Mouse (Mus musculus): Measurements from ENCODE around the gene Golph3. TPM values are rescaled to one million over a fixed set of nuclear protein-coding genes. Genes with fewer than 3 reads are reported as not detected.

Gene Golph3
- 81.5 and 84.7 TPM in 2 replicates for polyA plus RNA-seq (2015; fragmentation: Nextera tagmentation; extraction: Ambion mirVana)

DNA sequence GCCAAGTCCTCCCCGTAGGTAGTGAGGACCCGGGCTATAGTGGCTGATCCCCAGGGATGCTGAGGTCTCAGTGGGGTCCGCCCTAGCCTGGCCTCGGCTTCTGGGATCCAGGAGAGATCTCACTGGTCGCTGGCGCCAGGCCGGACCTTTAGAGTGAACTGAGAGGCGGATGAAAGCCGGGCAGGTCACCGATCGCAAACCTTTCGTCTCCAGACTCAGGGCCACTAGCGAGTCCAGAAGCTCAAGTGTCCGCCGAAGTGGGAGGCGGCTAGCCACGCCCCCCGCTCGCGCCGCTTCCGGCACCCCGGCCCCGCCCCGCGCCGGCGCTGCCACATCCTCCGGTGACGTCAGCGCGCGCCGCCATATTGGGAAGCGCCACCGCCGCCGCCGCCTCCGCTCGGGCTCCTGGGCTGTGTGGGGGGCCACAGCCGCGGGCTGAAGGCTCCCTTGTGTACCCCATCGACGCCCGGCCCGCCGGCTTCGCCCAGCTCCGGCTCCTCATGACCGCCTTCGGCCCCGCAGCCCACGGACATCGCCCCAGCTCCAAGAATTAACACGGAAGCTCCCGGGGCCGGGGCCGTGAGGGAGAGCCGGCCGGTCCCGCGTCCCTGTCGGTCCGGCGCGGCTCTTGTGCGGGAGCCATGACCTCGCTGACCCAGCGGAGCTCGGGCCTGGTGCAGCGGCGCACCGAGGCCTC lies at the start of gene Golph3:
Gene Golph3 (plus strand): TSS at position 360 of the 697 bp plus-strand sequence.
- 0 out of 2 replicates have a peak, but pooled peaks cover 2% of the 10 kb centered on the region for H3K27me3 ChIP-seq (ENCODE audit: insufficient read depth, low read length)
- H3K9ac ChIP-seq (replicated peaks; ENCODE audit: low read length) = peak within 1 kb of the TSS; percentile 98
- no peaks in the 10 kb centered on the region for H3K36me3 ChIP-seq (ENCODE audit: insufficient read depth, low read length)
- H3K9me3 ChIP-seq (ENCODE audit: low read length) = no peaks in the 10 kb centered on the region
- peak within 1 kb of the TSS; percentile 99 for H3K4me3 ChIP-seq (ENCODE audit: low read length)
- peaks cover 29% of the 10 kb centered on the region for H3K4me1 ChIP-seq (ENCODE audit: insufficient read depth, low read length)
- peak within 1 kb of the TSS; percentile 85 for H3K4me2 ChIP-seq (replicated peaks; ENCODE audit: low read depth, low read length)
- peak within 1 kb of the TSS; percentile 97 for H3K27ac ChIP-seq (ENCODE audit: low read length)
- peak; percentile 95 for ATAC-seq (ENCODE audit: low FRiP score, low TSS enrichment)
- under 1% methylated on average over 70 of the region's 74 CpGs for WGBS

DNA sequence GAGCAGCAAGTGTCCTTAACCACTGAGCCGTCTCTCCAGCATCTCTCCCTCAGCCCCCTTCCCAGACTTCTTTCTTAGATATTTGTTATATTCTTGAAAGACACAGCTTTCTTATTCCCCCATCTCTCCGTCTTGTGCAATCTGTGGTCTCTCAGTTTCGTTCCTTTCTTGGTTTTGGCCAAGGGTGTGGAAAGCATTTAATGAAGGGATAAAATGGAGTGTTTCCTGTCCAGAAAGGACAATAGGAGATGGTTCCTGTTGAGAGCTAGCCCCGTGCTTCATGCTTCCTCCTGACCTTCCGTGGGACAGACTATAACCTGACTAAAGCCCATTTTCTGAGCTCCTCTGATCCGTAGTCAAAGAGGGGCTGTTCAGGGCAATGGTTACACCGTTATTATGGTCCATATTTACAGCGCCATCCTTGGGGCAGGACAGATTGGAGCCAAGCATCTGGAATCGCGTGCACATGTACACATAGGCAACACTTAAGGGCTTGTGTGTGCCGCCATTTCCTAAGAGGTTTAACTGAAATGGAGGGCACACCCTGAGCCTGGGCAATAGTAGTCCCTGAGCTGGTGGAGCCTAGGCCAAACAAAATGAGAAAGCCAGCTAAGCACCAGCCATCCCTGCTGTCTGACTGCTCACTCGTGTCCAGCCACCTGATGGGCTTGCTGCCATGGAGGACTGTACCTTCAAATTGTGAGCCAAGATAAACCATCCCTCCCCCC lies 47.8 kb upstream of the Golph3 start:
- Histone ChIP-seq H3K27me3 (ENCODE audit: insufficient read depth, low read length) (no peaks in the 10 kb centered on the region), H3K4me2 (replicated peaks; ENCODE audit: low read depth, low read length) (no peak overlapping the region), H3K4me1 (ENCODE audit: insufficient read depth, low read length) (no peaks in the 10 kb centered on the region), H3K9me3 (ENCODE audit: low read length) (no peaks in the 10 kb centered on the region), H3K9ac (replicated peaks; ENCODE audit: low read length) (no peak overlapping the region), H3K4me3 (ENCODE audit: low read length) (no peak overlapping the region), H3K27ac (ENCODE audit: low read length) (no peak overlapping the region), H3K36me3 (ENCODE audit: insufficient read depth, low read length) (peaks cover 22% of the 10 kb centered on the region)
- 80% methylated on average over 12 of the region's 12 CpGs for WGBS
- ATAC-seq (ENCODE audit: low FRiP score, low TSS enrichment) = no peak

DNA sequence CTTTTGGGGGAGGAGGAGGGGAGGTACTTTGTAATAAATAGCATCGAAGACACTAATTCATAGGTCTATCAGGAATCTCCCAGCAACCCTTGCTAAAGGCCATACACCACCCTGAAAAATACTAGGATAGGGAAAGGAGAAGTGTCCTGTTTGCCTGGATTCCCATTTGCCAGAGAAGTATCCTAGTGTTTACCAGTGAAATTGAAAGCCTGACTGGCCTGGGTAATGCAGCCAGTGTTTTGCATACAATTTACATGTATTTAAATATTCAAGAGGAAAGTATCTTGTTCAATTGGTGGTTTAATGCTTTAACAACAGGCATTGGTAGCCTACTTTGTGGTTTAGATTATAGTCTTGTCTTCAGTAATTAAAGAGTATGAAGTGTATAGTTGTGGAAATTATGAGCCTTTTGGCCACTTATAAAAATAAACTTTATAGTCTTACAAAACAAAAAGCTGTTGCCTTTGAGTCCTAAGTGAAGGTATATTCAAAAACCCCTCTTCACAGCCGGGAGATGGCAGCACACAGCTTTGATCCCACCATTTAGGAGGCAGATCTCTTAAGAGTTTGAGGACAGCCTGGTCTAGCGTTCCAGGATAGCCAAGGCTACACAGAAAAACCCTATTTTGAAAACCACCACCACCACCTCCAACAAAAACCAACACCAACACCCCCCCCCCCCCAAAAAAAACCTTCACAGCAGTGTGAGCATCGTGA lies 47.0 kb upstream of the Golph3 start:
- WGBS = 67% methylated on average over 4 of the region's 4 CpGs
- peaks cover 17% of the 10 kb centered on the region for H3K36me3 ChIP-seq (ENCODE audit: insufficient read depth, low read length)
- no peak for ATAC-seq (ENCODE audit: low FRiP score, low TSS enrichment)
- H3K4me1 ChIP-seq (ENCODE audit: insufficient read depth, low read length) = no peaks in the 10 kb centered on the region
- H3K9ac ChIP-seq (replicated peaks; ENCODE audit: low read length) = no peak overlapping the region
- no peak overlapping the region for H3K4me2 ChIP-seq (replicated peaks; ENCODE audit: low read depth, low read length)
- no peaks in the 10 kb centered on the region for H3K9me3 ChIP-seq (ENCODE audit: low read length)
- no peak overlapping the region for H3K4me3 ChIP-seq (ENCODE audit: low read length)
- no peaks in the 10 kb centered on the region for H3K27me3 ChIP-seq (ENCODE audit: insufficient read depth, low read length)
- no peak overlapping the region for H3K27ac ChIP-seq (ENCODE audit: low read length)

DNA sequence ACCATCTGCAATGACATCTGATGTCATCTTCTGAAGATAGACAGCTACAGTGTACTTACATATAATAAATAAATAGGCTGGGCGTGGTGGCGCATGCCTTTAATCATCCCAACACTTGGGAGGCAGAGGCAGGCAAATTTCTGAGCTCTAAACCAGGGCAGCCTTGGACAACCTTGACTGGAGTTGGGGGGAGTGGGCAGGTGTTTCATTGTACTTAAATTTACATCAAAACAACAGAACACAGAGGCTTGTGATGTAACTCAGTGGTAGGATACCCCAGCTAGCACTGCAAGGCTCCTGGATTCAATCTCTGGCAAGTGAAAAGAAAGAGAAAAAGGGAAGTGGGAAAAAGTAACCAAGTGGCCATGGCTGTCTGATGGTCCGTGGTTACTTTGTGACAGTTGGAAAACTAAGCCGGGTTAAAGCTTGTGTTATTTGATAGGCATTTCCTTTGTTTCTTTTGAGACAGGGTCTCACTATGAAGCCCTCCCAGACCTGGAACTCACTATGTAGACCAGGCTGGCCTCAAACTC lies 46.1 kb upstream of the Golph3 start:
- Histone ChIP-seq H3K27ac (ENCODE audit: low read length) (no peak overlapping the region), H3K36me3 (ENCODE audit: insufficient read depth, low read length) (peaks cover 10% of the 10 kb centered on the region), H3K27me3 (ENCODE audit: insufficient read depth, low read length) (no peaks in the 10 kb centered on the region), H3K4me3 (ENCODE audit: low read length) (no peak overlapping the region), H3K4me1 (ENCODE audit: insufficient read depth, low read length) (no peaks in the 10 kb centered on the region), H3K9me3 (ENCODE audit: low read length) (no peaks in the 10 kb centered on the region), H3K9ac (replicated peaks; ENCODE audit: low read length) (no peak overlapping the region), H3K4me2 (replicated peaks; ENCODE audit: low read depth, low read length) (no peak overlapping the region)
- ATAC-seq (ENCODE audit: low FRiP score, low TSS enrichment) = no peak
- WGBS = 76% methylated on average over 4 of the region's 4 CpGs

GRCm38 (mm10) chr15:12279816-12280215 lies 41.4 kb upstream of the Golph3 start:
- no peaks in the 10 kb centered on the region for H3K36me3 ChIP-seq (ENCODE audit: insufficient read depth, low read length)
- H3K4me2 ChIP-seq (replicated peaks; ENCODE audit: low read depth, low read length) = no peak overlapping the region
- H3K9me3 ChIP-seq (ENCODE audit: low read length) = no peaks in the 10 kb centered on the region
- WGBS = 90% methylated on average over 1 of the region's 1 CpGs
- no peak overlapping the region for H3K9ac ChIP-seq (replicated peaks; ENCODE audit: low read length)
- H3K4me1 ChIP-seq (ENCODE audit: insufficient read depth, low read length) = no peaks in the 10 kb centered on the region
- H3K27ac ChIP-seq (ENCODE audit: low read length) = no peak overlapping the region
- no peak for ATAC-seq (ENCODE audit: low FRiP score, low TSS enrichment)
- H3K4me3 ChIP-seq (ENCODE audit: low read length) = no peak overlapping the region
- H3K27me3 ChIP-seq (ENCODE audit: insufficient read depth, low read length) = no peaks in the 10 kb centered on the region

DNA sequence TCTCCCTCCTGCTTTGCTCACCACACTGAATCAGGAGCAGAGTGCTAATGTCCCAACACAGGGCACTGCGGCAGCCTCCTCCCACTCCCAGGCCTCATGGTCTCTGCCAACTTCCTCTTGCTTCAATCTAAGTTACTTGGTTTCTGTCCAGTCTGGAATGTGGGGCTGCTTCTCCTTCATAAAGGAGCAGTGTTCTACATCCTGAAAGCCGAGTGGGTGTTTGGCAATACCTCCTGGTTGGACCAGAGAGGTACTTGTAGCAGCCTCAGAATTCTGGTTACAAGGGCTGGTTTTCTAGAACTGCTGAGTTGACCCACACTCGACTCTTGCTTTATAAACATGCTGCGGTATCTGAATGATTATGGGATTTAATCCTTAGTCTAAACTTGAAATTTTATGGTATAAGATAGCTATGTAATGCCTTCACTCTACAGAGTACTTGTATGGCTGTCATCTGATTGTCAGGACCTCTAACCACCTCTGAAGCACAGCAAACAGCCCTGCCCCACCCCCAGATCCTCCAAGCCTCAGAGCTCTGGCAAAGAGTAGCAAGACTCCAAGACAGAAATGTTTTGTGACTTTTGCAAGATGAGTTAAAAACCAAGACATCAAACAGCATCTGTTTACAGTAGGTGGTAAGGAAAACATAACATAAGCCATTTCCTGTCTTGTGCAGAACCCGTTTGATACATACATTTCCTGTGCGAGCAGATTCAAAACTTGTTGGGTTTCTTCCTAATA lies 36.3 kb upstream of the Golph3 start:
- Histone ChIP-seq H3K9ac (replicated peaks; ENCODE audit: low read length) (no peak overlapping the region), H3K4me2 (replicated peaks; ENCODE audit: low read depth, low read length) (no peak overlapping the region), H3K27ac (ENCODE audit: low read length) (no peak overlapping the region), H3K9me3 (ENCODE audit: low read length) (no peaks in the 10 kb centered on the region), H3K4me1 (ENCODE audit: insufficient read depth, low read length) (no peaks in the 10 kb centered on the region), H3K36me3 (ENCODE audit: insufficient read depth, low read length) (no peaks in the 10 kb centered on the region), H3K4me3 (ENCODE audit: low read length) (no peak overlapping the region), H3K27me3 (ENCODE audit: insufficient read depth, low read length) (no peaks in the 10 kb centered on the region)
- no peak for ATAC-seq (ENCODE audit: low FRiP score, low TSS enrichment)
- WGBS = 79% methylated on average over 6 of the region's 6 CpGs

- no peaks in the 10 kb centered on the region for H3K4me1 ChIP-seq (ENCODE audit: insufficient read depth, low read length)
- no peaks in the 10 kb centered on the region for H3K36me3 ChIP-seq (ENCODE audit: insufficient read depth, low read length)
- no peak overlapping the region for H3K9ac ChIP-seq (replicated peaks; ENCODE audit: low read length)
- H3K27ac ChIP-seq (ENCODE audit: low read length) = no peak overlapping the region
- no peaks in the 10 kb centered on the region for H3K27me3 ChIP-seq (ENCODE audit: insufficient read depth, low read length)
- no peak overlapping the region for H3K4me3 ChIP-seq (ENCODE audit: low read length)
- H3K9me3 ChIP-seq (ENCODE audit: low read length) = no peaks in the 10 kb centered on the region
- no peak overlapping the region for H3K4me2 ChIP-seq (replicated peaks; ENCODE audit: low read depth, low read length)
- 81% methylated on average over 5 of the region's 5 CpGs for WGBS
- ATAC-seq (ENCODE audit: low FRiP score, low TSS enrichment) = no peak
Observed at GRCm38 (mm10) chr15:12285535-12285809, 35.8 kb upstream of the Golph3 start.

DNA sequence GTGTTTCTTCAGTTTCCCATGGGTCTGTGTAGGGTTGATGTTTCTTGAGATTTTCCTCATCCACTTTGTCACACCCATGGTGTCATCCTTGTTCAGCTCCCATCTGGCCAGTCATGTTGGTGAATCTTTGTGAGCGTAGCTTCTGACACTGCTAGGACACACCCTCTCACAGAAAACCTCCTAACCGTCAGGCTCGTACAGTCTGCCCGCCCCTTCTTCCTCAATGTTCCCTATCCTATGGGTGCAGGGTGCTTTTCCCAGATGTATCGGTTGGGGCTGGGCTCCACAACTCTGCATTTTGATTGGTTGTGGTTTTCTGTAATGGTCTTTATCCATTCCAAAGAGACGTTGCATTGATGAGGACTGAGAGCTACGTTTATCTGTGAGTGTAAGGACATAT lies 30.9 kb upstream of the Golph3 start:
- H3K9ac ChIP-seq (replicated peaks; ENCODE audit: low read length) = no peak overlapping the region
- no peak overlapping the region for H3K4me3 ChIP-seq (ENCODE audit: low read length)
- no peak for ATAC-seq (ENCODE audit: low FRiP score, low TSS enrichment)
- H3K27ac ChIP-seq (ENCODE audit: low read length) = no peak overlapping the region
- 86% methylated on average over 7 of the region's 7 CpGs for WGBS
- H3K4me1 ChIP-seq (ENCODE audit: insufficient read depth, low read length) = no peaks in the 10 kb centered on the region
- H3K9me3 ChIP-seq (ENCODE audit: low read length) = no peaks in the 10 kb centered on the region
- no peak overlapping the region for H3K4me2 ChIP-seq (replicated peaks; ENCODE audit: low read depth, low read length)
- H3K27me3 ChIP-seq (ENCODE audit: insufficient read depth, low read length) = no peaks in the 10 kb centered on the region
- H3K36me3 ChIP-seq (ENCODE audit: insufficient read depth, low read length) = no peaks in the 10 kb centered on the region

DNA sequence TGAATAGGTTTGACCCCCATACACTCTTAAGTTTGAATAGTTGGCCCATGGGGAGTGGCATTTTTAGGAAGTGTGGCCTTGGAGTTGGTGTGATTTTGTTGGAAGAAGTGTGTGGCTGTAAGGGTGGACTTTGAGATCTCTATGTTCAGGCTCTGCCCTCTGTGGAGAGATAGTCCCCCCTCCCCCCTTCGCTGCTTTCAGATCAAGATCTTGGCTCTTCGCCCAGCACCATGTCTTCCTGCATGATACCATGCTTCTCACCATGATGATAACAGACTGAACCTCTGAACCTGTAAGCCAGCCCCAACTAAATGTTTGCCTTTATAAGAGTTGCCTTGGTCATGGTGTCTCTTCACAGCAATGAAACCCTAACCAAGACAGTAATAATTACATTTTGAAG lies 29.5 kb upstream of the Golph3 start:
- H3K4me3 ChIP-seq (ENCODE audit: low read length) = no peak overlapping the region
- no peak overlapping the region for H3K9ac ChIP-seq (replicated peaks; ENCODE audit: low read length)
- H3K27me3 ChIP-seq (ENCODE audit: insufficient read depth, low read length) = no peaks in the 10 kb centered on the region
- no peak overlapping the region for H3K27ac ChIP-seq (ENCODE audit: low read length)
- 79% methylated on average over 2 of the region's 2 CpGs for WGBS
- no peak for ATAC-seq (ENCODE audit: low FRiP score, low TSS enrichment)
- no peaks in the 10 kb centered on the region for H3K36me3 ChIP-seq (ENCODE audit: insufficient read depth, low read length)
- H3K4me2 ChIP-seq (replicated peaks; ENCODE audit: low read depth, low read length) = no peak overlapping the region
- no peaks in the 10 kb centered on the region for H3K9me3 ChIP-seq (ENCODE audit: low read length)
- no peaks in the 10 kb centered on the region for H3K4me1 ChIP-seq (ENCODE audit: insufficient read depth, low read length)

Data from kidney, embryonic 16.5 days (tissue).